Mouse (Mus musculus) 3T3-L1 (cell line): ENCODE results near the gene Olfr1233.

Experiments
- DNase-seq: peaks from one replicate; pipeline ENCODE4 v3.0.0-alpha.2; 2015; ENCODE audit warnings: low read depth, low spot score

Gene Olfr1233

DNA sequence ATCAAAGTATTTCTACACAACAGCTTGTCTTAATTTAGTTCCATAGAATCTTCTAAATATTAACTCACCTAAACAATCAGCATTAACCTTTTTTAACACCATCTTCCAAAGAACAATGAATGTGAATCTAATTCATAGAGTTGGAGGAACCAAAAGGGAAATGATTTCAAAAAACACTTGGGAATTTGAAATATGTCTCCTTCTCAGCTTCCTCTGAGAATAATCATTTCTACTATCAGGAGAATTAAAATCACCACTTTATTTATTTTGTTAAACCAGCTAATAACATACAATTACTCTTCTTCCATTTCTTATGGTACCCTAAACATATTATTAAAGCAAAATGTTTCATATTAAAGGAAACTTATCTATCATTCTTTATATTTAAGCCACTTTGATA is at the start of gene Olfr1233:
Olfr1233 (minus strand) TSS at position 101 of the 400 bp plus-strand sequence.
- DNase-seq, result no peak

DNA sequence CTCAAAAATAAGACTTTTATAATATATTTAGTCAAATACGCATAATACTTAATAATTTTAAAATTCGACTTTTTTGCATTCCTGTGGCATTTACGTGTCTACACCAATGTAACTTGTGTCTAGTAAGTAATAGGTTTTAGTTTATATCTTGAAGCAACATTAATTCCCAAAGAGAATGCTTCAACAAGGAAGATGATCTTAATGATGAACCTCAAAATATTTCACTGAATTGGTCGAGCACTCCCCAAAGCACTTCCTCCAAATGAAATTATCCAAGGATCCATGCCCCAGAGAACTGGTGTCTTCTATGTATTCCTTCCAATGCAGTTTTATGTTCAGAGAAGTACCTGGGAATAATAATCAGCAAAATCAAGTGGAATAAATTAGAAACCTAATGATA is 22.6 kb upstream of the Olfr1233 start, which contains the start of gene Olfr1234:
Olfr1234 (minus strand) TSS at position 101 of the 400 bp plus-strand sequence.
- no peak for DNase-seq

DNA sequence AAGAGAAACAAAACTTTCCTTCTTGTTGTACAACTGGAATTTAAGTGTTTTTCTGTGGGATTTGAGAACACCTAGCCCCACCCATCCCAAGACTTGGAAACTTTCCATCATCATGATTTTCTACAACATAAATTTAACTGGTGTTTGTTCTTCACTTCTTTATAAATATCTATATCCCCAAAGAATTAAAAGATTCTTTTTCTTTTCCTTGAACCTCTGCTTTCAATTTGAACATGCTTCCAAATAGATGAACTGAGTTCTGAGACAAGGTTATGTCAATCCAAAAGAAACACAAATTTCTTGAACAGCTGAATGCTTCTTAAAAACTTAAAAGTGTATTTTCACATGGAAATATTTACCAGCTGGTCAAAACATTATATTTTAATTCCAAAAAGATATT is 12.6 kb downstream of the Olfr1233 start, which contains the start of gene Olfr1232:
Olfr1232 (minus strand) TSS at position 101 of the 400 bp plus-strand sequence.
- no peak for DNase-seq

DNA sequence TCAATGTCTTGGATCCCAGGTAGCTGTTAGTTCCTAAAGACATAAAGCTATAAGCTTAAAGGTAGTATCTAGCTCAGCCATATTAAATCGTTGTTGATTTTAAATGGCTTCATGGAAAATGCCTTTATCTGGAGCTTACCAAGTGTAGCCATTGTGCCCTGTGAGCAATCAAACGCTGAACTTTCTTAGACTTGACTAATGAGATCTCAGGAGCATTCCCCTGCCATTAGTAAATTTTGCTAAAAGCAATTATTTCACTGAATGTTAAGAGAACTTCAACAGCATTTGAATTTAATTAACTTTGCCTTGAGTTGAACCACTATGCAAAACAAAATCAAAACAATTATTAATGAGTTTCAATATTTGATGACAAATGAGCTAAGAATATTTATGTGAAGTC is 35.2 kb downstream of the Olfr1233 start, which contains the start of gene Olfr1231:
Olfr1231 (minus strand) TSS at position 101 of the 400 bp plus-strand sequence.
- no peak for DNase-seq

DNA sequence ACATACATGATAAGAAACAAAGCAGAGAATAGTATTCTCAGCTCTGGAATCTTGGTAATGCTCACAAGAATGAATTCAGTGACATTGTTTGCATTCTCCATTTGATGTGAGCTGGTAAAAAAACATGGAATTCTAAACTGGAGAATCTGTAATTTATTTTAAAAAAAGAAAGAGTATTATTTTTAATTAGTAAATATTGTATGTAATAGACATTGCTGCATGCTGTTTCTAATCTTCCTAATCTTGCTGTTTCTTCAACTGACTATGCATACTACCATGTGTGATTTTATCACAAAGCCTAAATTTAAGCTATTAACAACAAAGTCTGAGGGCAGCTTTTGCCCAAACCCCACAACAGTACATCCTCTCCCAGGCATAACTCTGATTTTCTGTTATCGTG is 45.0 kb downstream of the Olfr1233 start, which contains the start of gene Olfr1230:
Olfr1230 (minus strand) TSS at position 101 of the 400 bp plus-strand sequence.
- no peak for DNase-seq

DNA sequence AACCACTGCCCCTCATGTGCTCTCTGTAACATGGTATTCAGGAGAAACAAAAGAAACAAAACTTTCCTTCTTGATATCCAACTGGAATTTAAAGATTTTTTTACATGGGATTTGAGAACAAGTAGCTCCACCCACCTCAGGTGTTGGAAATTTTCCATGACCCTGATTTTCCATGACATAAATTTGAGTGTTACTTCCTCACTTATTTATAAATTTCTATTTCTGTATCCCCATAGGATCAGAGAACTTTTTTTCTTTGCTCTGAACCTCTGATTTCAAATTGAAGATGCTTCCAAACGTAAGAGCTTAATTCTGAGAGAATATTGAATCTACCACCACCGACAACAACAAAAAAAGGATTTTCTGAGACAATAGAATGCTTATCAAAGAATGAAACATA is 54.3 kb downstream of the Olfr1233 start, which contains the start of gene Olfr1229:
Olfr1229 (minus strand) TSS at position 101 of the 400 bp plus-strand sequence.
- DNase-seq, result no peak
